Mouse (Mus musculus) lung, adult 18-20 months (tissue): ENCODE data around the gene Stac.

Experiments used
- DNase-seq, 2 experiments: peaks; one replicate each; pipeline ENCODE4 v3.0.0; 2022; ENCODE audit warnings: mixed read lengths in 2 of 2

The Stac gene

DNA sequence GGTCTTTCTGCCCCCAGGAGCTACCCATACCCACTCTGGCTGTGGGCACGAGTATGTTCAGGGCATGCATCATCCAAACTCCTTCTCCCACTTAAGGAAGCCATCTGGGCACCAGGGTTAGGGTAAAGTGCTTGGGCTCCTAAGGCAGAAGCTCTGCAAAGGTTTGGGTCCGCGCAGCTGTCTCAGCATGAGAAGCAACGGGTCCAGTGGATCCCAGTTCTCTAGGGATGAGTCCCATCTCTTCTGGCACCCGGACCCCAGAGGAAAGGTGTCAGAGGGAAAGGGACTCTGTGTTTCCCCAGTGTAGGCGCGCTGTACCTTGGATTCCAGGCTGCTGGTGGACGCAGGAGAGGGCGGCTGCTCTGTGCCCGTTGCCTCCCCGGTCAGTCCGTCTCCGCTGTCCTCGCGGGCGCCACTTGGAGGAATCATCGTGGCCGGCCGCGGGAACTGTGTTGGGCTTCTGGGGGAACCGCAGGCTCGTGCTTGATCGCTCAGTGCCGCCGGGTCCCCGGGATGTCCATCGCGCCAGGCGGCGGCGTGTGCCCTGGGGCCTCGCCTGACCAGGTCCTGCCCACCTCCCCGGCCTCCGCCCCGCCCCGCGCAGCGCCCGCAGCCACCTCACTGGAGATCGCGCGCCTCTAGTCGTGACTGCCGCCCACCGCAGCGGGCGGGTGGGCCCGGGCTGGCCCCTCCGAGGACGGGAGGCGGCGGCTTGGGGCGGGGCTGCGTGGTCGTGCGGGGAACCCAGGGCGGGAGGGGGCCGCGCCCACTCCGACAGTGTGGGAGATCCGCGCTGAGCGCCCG lies at the start of gene Stac:
Stac (minus strand) TSS at position 669 of the 804 bp plus-strand sequence.
- DNase-seq = no peak

DNA sequence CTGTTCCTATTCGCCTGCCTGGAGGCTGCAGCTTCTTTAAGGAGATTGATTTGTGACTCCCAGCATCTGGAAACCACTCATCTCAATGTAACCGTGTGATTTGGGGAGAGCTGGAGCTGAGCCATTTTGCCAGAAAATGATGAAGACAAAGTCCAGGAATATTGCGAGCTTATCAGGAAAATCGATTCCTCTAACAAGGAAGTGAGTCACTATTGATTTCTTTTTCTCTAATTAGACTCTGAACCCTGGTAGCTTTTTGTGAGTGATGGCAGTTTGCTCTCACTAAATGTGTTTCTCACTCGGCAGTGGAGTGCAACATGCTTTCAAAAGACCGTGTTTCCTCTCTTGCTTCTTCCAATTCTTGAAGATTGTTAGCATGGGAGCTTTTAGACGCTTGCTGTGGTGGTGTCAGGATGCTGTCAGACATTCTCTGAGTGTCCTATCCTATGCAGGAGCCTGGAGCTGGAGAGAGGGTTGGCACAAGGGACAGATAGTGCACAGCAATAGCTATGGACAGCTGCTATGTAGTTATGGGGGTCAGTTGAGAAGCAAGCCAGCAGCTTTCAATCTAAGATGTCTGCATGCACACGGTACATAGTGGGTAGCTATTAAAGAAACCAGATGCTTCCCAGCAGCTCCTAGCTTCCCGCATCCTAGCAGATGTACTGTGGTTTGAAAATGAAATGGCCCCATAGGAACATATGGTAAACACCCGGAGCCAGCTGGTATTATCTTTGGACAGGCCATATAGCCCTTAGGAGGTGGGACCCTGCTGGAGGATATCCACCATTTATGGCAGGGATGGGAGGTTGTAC lies 49.5 kb upstream of the Stac start:
- DNase-seq = no peak

DNA sequence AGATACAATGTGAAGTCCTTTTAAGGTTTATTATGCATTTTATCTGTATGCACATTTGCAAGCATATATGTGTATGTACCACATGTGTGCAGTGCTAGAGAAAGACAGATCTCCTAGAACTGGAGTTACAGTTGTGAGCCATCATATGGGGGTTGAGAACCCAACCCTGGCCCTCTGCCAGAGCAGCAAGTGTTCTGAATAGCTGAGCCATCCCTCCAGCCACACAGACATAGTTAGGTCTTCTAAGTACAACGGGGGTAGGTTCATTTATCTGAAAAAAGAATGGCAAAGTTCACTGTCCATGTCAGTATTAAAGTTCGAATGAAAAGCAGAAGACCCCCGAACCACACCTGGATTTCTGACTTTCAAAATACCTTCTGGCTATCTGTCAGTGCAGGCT lies 48.9 kb upstream of the Stac start:
- DNase-seq = no peak

DNA sequence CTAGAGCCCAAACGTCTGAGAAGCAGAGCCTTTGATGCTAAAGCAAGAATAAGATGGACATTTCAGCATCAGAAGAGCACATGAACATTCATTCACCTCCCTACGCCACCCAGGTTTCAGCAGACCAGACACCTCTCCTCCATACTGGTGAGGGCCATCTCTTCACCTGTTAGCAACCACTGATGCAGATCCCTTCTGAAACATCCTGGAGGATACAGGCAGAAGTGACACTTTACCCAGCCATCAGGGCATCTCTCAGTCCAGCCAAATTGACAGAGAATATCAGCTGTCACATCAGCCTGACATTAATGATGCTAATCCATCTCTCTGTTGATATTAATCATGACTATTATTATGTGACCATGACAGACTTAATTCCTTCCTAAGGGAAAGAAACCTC lies 47.6 kb upstream of the Stac start:
- DNase-seq = no peak

DNA sequence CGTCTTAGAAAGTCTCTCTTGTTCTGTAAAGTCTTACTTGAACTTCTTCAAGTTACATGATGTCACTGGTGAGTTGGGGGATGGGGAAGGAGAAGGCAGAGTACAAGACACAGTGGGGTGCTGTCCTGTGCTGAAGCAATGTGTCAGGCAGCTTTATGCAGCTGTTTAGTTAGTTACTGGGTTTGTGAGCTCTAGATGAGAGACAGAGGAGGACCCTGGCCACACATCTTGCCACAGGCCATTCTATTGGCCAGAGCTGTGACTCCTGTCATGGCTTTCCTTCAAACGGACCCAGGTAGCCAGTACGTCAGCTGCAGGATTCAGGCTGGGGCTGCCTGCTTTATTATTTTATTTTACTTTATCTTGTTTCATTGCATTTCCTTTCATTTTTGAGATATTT lies 45.8 kb upstream of the Stac start:
- no peak for DNase-seq

DNA sequence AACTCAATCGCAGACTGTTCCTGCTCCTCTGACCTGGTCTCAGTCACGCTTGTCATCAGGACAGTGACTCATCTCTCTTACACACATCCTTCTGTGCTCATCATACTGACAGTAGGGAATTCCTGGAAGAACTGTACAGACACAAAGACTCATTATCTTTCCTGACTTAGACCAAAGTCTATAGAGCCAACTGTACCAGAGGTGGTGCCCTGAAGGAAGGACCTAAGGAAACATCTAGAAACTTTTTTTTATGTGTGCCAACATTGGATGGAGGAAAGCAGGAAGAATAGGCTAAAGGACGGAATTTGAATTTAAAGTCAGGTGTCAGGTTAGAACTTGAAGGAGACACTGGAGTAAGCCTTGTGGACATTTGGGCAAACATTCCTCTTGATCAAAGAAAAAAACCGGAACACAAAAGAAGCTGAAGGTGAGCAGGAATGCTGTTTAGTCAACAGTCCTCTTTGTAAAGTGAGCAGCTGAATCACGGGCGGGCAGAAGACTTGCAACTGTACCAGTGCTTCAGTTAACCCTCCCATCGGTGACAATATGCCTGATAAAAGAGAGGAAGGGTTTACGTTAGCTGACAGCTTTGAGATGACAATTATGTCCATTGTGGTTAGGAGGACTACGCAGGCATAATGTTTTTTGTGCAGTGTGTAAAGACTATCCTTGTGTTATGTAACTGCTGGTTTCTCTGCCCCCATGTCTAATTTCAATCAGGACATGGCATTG lies 42.0 kb upstream of the Stac start:
- DNase-seq = no peak

DNA sequence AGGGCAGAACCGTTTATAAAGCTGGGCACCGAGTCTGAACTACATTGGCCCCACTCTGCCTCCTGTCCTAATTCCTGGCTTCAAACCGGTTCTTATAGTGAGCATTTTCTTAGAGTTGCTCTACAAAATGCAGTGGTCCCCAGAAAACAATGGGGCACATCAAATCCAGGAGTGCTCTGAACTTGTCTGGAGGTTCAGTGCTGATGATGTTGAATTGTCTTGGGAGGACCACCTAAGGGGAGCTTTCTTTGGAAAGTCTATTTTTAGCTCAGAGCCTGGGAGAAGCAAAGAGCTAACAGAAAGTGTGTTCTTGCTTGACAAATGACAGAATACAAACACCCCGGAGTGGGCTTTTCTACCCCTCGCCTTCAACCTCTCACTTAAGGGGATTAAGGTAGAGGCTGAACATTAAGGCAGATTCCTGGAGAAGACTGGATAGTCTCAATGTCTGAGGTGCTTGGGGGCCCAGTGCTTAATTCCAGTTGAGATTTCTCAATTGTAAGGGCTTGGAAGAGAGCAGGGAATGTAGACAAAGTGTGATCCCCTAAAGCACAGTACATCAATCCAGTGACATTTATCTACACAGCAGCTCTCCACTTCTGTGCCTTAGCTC lies 34.9 kb upstream of the Stac start:
- no peak for DNase-seq

DNA sequence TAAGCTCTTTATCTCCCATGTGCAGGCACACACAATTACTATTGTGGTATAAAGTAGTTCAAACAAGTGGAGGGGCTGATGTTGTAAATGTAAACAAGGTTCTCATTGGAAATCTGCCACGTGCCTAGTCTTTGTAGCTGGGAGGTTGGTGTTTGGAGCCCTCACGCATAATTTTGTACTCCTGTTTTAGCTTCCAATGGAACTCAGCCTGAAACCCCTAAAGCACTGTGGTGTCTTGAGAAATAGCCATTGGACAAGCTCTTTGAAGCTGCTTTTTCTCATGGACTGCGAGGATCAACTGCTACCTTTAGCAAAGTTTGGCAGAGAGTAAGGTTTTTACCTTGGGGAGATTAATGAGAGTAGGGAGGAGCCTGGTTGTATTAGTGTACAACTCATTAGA lies 24.3 kb upstream of the Stac start:
- DNase-seq = no peak

DNA sequence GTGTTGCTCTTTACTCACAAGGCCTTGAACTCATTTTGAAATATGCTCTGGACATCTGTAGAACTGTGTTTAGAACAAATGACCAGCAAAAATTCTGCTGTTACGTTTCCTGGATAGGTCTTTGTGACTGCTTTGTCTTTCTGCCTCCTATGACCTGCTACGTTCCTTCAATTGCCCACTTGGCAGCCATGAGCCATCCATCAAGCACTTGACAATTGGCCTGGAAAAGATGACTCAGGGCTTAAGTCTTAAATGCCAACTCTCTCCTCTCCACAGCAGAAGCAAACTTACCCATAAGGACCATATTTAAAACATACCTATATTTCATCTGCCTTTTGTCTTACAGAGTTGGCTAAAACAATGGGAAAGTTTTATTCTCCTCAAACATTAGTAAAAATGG lies 10.0 kb upstream of the Stac start:
- DNase-seq = no peak

DNA sequence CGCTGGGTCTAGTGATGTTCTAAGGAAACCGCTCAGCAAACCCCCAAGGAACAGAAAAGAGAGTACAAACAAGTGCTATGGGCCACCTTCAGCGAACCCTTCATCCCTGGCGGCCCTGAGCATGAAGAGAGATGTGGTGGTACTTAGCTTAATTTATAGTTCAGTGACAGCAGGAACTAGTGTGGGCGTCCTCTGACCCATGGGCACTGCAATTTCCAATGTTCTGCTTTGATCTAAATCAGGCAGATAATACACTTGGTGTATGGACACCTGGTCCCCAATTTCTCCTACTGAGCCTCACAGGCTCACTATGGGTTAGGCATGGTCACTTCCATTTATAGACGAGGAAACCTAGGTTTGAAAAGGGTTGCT lies 322 bp upstream of the Stac start:
- DNase-seq = no peak

DNA sequence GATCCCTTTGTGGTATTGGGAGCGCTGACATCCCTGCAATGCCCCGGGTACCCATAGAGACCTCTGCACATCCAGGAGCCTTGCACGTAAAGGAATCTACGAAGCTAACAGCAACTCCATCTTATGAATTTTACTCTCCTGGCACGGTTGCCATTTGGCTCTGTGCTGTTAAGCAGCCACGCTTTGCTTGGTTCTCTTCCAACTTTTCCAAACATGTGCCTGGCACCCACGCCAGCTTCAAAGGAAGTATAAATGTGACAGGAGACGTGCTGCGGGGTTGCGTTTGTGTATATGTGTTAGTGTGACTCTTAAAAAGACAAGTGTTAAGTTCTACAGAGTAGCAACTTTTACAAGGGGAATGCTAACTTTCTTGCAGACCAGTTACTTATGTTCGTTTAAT lies 1.0 kb downstream of the Stac start:
- no peak for DNase-seq

DNA sequence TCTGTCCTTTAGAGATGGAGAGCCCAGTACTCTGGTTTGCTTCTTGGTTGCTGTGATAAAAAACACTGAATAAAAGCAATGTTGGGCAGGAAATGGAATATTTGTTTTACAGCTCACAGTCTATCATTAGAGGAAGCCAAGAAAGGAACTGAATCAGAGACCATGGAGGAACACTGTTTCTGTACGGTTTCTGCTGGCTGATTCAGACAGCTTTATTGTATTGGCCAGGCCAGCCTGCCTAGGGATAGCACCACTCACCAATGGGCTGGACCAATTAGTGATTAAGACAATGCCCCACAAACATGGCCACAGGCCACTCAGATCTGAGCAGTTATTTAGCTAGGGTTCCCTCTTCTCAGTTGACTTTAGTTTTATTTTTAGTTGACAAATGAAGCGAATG lies 6.0 kb downstream of the Stac start:
- DNase-seq = no peak

DNA sequence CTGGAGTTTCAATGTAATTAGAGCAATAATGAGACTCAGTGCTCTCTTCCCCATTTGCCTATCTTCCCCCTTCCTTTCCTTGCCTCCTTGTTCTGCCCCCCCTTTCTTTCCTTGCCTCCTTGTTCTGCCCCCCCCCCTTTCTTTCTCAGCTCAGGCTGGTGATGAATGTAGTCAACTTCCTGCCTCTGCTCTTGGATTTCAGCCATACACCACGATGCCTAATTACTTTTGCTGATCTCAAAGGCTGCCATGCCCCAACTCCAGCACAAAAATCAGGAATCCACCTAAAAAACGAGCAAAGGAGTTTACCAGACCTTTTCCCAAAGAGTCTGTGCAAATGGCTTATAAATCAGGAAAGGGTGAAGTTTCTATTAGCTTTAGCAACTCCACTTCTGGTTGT lies 10.6 kb downstream of the Stac start:
- no peak for DNase-seq

DNA sequence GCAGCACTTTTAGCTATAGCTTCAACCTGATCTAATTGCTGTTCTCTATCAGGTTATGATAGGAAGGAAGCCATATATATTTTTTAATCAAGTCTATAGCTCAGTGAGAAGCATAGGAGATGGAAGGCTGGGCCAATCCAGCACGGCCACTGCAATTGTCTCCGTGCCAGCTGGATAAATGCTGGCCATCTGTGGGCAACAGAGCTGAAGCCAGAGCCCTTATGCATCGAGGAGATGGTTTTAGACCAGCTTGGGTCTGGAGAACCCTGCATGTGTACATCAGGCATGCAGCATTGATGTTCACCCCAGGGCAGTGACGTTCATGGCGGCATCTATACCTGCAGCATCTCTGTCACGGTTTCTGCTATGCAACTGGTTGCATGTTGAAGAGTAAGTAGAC lies 20.3 kb downstream of the Stac start:
- DNase-seq = no peak

DNA sequence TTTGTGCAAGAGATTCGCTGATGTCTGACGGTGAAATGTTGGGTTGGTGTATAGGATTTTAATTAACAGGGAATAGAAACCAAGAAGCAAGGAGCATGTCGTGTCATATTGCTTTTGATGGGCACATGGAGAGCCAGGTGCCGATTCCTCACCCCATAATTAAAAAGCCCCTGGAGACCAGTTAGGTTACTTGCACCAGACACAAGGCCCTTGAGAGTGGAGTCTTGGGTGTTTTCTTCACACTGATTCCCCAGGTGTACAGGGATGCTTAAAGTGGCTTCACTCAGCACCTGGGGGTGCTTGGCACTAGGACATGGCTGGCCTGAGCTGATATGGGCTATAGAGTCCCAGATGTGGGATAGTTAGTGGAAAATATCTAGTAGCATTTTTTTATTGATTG lies 35.1 kb downstream of the Stac start:
- no peak for DNase-seq

DNA sequence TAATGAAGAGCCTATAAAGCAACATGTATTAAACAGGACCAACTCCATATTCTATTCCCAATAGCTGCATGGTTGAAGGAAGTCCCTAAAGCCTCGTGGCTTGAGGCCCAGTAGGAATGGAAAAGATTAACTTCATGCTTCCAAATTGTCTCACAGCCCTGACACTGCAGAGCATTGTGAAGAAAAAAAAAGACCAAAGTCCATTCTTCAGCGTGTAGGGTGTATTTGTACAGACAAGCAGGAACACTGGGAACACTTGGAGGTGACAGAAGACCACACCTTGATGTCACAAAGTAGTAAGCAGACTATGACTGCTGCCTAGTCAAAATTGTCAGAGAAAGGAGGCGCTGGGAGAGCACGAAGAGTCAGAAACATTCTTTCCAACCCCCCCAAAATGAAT lies 45.9 kb downstream of the Stac start:
- no peak for DNase-seq

DNA sequence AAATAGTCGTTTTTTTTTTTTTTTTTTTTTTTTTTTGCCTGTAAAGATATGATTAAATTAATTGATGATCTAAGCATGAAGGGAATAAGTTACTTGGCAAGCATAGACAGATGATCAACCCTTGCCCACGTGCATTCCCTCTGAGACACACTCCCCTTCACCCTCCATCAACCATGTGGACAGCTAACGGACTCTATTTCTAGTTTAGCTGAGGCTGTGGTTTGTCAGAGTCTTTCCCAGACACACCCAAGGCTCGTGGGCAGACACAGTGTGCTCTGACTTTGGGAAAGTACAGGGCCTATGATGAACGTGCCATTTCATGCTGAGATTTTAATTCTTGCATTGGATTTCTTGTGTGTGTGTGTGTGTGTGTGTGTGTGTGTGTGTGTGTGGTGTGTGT lies 46.8 kb downstream of the Stac start:
- DNase-seq = no peak

DNA sequence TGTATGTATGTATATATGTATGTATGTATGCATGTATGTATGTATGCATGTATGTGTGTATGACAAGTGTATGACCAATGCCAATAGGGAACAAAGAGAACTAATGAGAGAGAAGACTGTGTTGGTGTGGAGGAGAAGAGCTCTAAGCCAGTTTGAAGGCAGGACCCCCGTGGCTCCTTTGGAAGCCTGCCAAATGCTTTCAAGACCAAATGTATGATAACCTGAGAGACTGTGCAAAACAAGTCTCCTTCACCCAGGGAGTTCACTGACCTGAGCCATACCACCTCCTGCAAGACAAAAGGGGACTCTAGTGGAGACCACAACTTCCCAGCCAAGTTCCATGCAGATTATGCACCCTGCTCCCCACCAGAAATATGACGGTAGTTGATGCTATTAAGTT lies 52.5 kb downstream of the Stac start:
- DNase-seq = no peak

DNA sequence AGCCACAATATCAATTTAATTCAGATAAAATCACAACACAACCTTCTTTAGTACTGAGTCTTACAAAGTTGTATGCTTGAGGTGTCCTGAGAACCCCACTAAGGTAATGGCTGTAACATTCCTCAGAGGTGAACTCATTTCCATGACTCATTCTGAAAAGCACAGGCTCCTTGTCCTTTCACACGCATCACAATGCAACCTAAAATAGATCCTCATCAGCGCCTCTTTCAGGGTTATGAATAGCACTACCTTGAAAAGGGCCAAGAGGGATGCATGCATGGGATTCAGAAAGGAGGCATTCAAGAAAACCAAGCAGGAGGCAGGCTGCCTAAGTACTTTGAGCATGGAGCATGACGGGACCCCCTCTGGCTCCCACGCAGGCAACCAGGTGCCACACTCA lies 57.3 kb downstream of the Stac start:
- no peak for DNase-seq

DNA sequence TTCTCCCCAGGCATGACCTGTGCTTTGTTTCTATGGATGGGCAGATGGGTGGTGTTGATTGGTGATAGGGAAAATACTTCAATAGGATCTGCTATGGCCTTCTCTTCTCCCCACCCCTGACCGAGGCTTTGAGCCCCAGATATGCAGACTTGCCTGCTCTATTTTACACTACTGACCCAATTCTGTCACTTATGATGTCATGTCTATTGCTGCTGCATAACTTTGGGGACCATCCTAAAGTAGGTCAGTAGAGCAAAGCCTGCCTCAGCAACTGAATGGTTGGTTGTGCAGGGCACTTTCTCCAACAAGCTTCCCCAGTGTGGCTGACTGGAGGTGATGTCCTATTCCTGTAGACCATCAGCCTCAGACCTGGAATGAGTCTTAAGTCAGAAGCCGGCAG lies 69.0 kb downstream of the Stac start:
- no peak for DNase-seq

DNA sequence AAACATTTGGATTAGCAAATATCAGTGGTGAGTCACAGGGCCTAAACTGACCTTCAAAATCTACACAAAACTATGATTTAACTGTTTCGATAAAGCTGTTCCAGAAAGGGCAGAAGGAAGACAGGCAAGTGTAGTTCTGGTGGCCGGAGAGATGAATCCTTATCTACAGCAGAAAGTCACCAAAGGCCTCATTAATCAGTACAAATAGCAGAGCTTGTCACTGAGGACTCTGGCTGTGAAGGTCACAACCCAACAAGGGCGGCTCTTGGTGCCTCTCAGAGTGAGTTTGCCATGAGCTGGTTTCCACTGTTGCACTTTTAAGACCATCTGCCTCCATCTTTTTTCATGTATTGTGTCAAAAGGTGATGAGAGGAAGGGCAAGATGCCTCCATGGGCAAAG lies 78.8 kb downstream of the Stac start:
- no peak for DNase-seq

DNA sequence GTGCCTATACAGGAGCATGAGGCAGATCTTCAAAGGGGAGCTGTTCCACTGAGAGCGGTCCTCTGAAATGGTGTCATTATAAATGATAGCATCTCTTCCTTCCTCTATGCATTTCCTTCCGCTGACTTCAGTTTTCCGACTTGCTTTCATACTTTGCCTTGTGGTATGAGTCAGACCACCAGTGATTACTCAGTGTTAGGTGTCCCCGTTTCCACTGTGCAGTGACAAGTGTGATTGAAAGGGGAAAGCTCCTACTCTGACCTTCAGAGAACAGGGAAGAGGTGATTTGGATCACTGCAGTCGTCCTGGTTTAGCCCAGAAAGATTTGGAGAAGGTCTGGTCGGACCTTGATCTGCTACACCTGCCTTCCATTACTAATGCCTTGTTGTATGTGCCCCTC lies 81.4 kb downstream of the Stac start:
- DNase-seq = no peak

DNA sequence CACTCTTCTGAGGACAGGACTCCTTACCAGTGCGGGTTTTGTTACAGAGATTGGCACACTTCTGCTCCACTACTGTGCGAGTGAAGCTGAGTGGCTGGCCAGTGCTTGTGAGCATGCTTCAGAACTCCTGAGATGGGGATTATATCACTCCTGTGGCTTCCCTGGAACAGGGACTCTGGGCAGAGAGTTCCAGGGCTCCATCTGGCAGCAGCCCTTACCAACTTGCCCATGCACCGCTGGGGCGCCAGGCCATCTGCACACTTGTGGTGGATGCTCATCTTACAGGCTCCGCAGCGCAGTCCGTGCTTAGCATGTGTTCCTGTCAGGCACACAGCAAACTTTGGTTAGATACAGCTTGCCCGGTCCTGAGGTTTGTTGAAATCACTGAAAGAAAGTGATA lies 83.5 kb downstream of the Stac start:
- no peak for DNase-seq
